Mouse (Mus musculus): ENCODE results near the gene Sgpp1.

- no peak for TF ChIP-seq MAFK (IDR thresholded peaks at IDR 0.05; ENCODE audit: insufficient read depth, low read depth, low read length)
- TF ChIP-seq CHD2 (IDR thresholded peaks at IDR 0.05; ENCODE audit: low read depth, low read length), result no peak
- TF ChIP-seq ZNF384 (IDR thresholded peaks at IDR 0.05; ENCODE audit: low read depth, low read length), result no peak
- no peak for TF ChIP-seq HCFC1 (IDR thresholded peaks at IDR 0.05; ENCODE audit: borderline replicate concordance, insufficient read depth, low read length)
- no peak for TF ChIP-seq ZC3H11A (IDR thresholded peaks at IDR 0.05; ENCODE audit: borderline replicate concordance, low read depth, low read length)
These were observed 1.4 kb downstream of the Sgpp1 start for GRCm38 (mm10) chr12:75734167-75734566.

All from ES-E14 (cell line).